Mouse (Mus musculus): ENCODE measurements around the gene Ceacam20.
A peak's percentile ranks its signal among the peaks of the same experiment; 100 is the strongest.
"Not testable (repeated sequence)": the region's sequence is repeated elsewhere in the genome, so short reads cannot be mapped to it uniquely, and the experiment has no call there.

Ceacam20 gene

GRCm38 (mm10) chr7:19950589-19950988 is 14.6 kb upstream of the Ceacam20 start, which contains the start of gene Igsf23:
Gene Igsf23 (minus strand): TSS chr7:19950756.
- DNase-seq, result no peak

- no peak for DNase-seq
Measured at GRCm38 (mm10) chr7:19952320-19952986, 12.8 kb upstream of the Ceacam20 start.

GRCm38 (mm10) chr7:19953054-19953453 is 12.2 kb upstream of the Ceacam20 start:
- no peak for DNase-seq

- no peak for DNase-seq
Measured at GRCm38 (mm10) chr7:19955861-19956260, 9.4 kb upstream of the Ceacam20 start.

- peak; percentile 62 for DNase-seq
Measured at GRCm38 (mm10) chr7:19956341-19956781, 8.9 kb upstream of the Ceacam20 start.

GRCm38 (mm10) chr7:19962423-19962822 is 2.8 kb upstream of the Ceacam20 start:
- no peak for DNase-seq

GRCm38 (mm10) chr7:19969106-19969505 is 3.9 kb downstream of the Ceacam20 start:
- no peak for DNase-seq

GRCm38 (mm10) chr7:19969541-19970090 is 4.4 kb downstream of the Ceacam20 start:
- no peak for DNase-seq

- no peak for DNase-seq
Measured at GRCm38 (mm10) chr7:19970196-19970595, 5.0 kb downstream of the Ceacam20 start.

- DNase-seq, result no peak
Measured at GRCm38 (mm10) chr7:19971516-19971915, 6.3 kb downstream of the Ceacam20 start.

GRCm38 (mm10) chr7:19991165-19991564 is 26.0 kb downstream of the Ceacam20 start, which contains the start of gene Nlrp9b:
Gene Nlrp9b (plus strand): TSS chr7:19991465.
- DNase-seq, result not testable (repeated sequence)

- not testable (repeated sequence) for DNase-seq
Measured at GRCm38 (mm10) chr7:19996721-19997120, 31.5 kb downstream of the Ceacam20 start.

- DNase-seq, result no peak
Measured at GRCm38 (mm10) chr7:20009987-20010386, 44.8 kb downstream of the Ceacam20 start.

All from cerebellum, adult 11 months (tissue).